Mouse (Mus musculus): ENCODE measurements around the gene Rrm2. TPM values are rescaled to one million over a fixed set of nuclear protein-coding genes. Genes with fewer than 3 reads are reported as not detected.

The Rrm2 gene
- polyA plus RNA-seq, 1 experiment from 2014 or later: 160 TPM

DNA sequence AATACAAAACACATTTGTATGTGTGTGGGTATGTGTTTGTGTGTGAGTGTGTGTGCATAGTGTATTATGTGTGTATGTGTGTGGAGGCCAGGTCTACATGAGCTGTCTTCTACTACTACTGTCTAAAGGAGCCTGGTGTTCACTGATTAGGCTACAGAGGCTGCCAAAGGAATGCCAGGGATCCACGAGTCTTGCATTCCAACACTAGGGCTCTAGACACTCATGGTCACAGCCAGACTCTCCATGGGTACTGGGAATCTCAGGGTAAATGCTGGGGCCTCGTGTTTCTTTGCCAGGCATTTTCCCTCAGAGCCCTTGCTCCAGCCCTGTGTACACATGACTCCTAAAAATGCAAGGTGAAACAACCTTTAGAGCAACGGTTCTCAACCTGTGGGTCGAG lies 45.6 kb downstream of the Rrm2 start:
- Histone ChIP-seq H3K4me1 (replicated peaks; ENCODE audit: control insufficient read depth, insufficient read depth, low read length) (peaks cover 5% of the 10 kb centered on the region; the same call in 1 of the 2 replicates), H3K9me3 (ENCODE audit: control insufficient read depth, low read length) (no peaks in the 10 kb centered on the region), H3K27ac (ENCODE audit: low read depth) (no peak overlapping the region), H3K4me2 (ENCODE audit: low read length) (no peak overlapping the region), H3K27me3 (replicated peaks; ENCODE audit: control insufficient read depth, insufficient read depth, low read length) (no peaks in the 10 kb centered on the region), H3K36me3 (ENCODE audit: control insufficient read depth, insufficient read depth, low read length) (no peaks in the 10 kb centered on the region), H3K9ac (ENCODE audit: low read length) (no peak overlapping the region), H3K4me3 (ENCODE audit: low read depth, low read length) (no peak overlapping the region)
- ATAC-seq (replicated peaks; ENCODE audit: low FRiP score, low TSS enrichment, low read depth) (no peak), DNase-seq (ENCODE audit: low spot score) (no peak)
- WGBS: 70% methylated on average over 4 of the region's 4 CpGs

DNA sequence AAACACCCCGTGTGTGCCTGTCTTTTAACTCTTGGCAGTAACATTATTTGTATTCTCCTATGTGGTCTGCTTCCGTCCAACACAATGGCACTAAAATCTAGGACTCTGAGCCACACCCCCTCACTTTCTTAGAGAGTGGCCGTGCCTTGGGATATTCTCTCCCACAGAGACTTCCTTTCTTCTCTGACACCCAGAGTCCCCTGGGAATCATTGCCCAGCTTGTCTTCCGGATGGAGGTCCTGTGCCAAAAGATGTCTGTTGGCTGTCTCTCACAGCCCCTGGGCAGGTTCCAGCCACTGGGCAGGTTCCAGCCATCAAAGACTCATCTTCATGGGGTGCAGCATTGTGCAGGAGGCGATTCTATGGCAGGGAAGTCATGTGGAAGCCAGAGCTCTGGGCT lies 46.7 kb downstream of the Rrm2 start:
- no peak for DNase-seq (ENCODE audit: low spot score)

DNA sequence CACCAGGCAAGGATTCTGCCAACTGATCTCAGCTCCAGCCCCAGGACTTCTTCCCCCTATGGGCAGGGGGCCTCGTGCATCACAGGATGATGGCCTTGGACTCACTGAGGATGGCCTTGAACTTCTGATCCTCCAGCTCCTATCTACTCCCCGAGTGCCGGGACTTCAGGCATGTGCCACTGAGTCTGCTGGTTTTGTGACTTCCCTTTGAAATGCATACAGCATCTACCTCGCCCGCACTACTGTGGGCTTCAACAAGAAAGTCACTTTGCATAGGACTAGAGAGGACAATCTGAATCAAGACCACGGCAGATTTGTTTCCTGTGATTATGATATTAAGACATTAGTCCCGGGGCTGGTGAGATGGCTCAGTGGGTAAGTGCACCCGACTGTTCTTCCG lies 47.4 kb downstream of the Rrm2 start:
- no peaks in the 10 kb centered on the region for H3K27me3 ChIP-seq (replicated peaks; ENCODE audit: control insufficient read depth, insufficient read depth, low read length)
- H3K27ac ChIP-seq (ENCODE audit: low read depth): no peak overlapping the region
- no peaks in the 10 kb centered on the region for H3K9me3 ChIP-seq (ENCODE audit: control insufficient read depth, low read length)
- H3K9ac ChIP-seq (ENCODE audit: low read length): no peak overlapping the region
- WGBS: 87% methylated on average over 9 of the region's 9 CpGs
- H3K4me3 ChIP-seq (ENCODE audit: low read depth, low read length): no peak overlapping the region
- ATAC-seq (replicated peaks; ENCODE audit: low FRiP score, low TSS enrichment, low read depth) (no peak; the same call in 1 of the 2 replicates), DNase-seq (ENCODE audit: low spot score) (no peak)
- H3K4me2 ChIP-seq (ENCODE audit: low read length): no peak overlapping the region
- H3K4me1 ChIP-seq (replicated peaks; ENCODE audit: control insufficient read depth, insufficient read depth, low read length): peaks cover 5% of the 10 kb centered on the region; the same call in 1 of the 2 replicates
- no peaks in the 10 kb centered on the region for H3K36me3 ChIP-seq (ENCODE audit: control insufficient read depth, insufficient read depth, low read length)

More for the DNA sequence above, 46.7 kb downstream of the Rrm2 start:
- H3K27ac ChIP-seq (ENCODE audit: low read depth): no peak overlapping the region
- H3K4me1 ChIP-seq (replicated peaks; ENCODE audit: control insufficient read depth, insufficient read depth, low read length): peaks cover 5% of the 10 kb centered on the region; the same call in 1 of the 2 replicates
- no peak overlapping the region for H3K4me3 ChIP-seq (ENCODE audit: low read depth, low read length)
- 64% methylated on average over 5 of the region's 5 CpGs for WGBS
- H3K4me2 ChIP-seq (ENCODE audit: low read length): no peak overlapping the region
- H3K9me3 ChIP-seq (ENCODE audit: control insufficient read depth, low read length): no peaks in the 10 kb centered on the region
- no peaks in the 10 kb centered on the region for H3K27me3 ChIP-seq (replicated peaks; ENCODE audit: control insufficient read depth, insufficient read depth, low read length)
- H3K9ac ChIP-seq (ENCODE audit: low read length): no peak overlapping the region
- ATAC-seq (replicated peaks; ENCODE audit: low FRiP score, low TSS enrichment, low read depth): no peak
- H3K36me3 ChIP-seq (ENCODE audit: control insufficient read depth, insufficient read depth, low read length): no peaks in the 10 kb centered on the region

DNA sequence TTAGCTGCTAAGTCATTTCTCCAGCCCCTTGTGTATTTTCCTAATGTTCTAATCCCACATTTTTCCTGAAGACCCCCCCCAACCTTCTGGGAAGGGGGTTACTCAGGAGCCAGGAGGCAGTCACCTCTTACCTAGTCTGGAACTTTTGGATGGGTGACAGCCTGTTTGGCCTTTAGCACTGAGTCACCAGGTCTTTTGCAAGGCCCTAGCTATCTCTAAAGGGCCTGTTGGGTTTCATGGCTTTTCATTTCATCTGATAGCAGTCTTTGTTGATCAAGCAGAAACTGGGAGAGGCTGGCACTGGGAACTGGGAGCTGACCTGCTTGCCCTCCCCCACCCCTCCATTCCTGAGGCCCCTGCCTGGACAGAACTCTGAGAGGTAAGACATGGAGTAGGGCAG lies 49.3 kb downstream of the Rrm2 start:
- ATAC-seq (replicated peaks; ENCODE audit: low FRiP score, low TSS enrichment, low read depth) (no peak), DNase-seq (ENCODE audit: low spot score) (no peak)
- Histone ChIP-seq H3K27me3 (replicated peaks; ENCODE audit: control insufficient read depth, insufficient read depth, low read length) (no peaks in the 10 kb centered on the region), H3K36me3 (ENCODE audit: control insufficient read depth, insufficient read depth, low read length) (no peaks in the 10 kb centered on the region), H3K9ac (ENCODE audit: low read length) (no peak overlapping the region), H3K9me3 (ENCODE audit: control insufficient read depth, low read length) (no peaks in the 10 kb centered on the region), H3K27ac (ENCODE audit: low read depth) (no peak overlapping the region), H3K4me1 (replicated peaks; ENCODE audit: control insufficient read depth, insufficient read depth, low read length) (peaks cover 11% of the 10 kb centered on the region; the same call in 1 of the 2 replicates), H3K4me3 (ENCODE audit: low read depth, low read length) (no peak overlapping the region), H3K4me2 (ENCODE audit: low read length) (no peak overlapping the region)

DNA sequence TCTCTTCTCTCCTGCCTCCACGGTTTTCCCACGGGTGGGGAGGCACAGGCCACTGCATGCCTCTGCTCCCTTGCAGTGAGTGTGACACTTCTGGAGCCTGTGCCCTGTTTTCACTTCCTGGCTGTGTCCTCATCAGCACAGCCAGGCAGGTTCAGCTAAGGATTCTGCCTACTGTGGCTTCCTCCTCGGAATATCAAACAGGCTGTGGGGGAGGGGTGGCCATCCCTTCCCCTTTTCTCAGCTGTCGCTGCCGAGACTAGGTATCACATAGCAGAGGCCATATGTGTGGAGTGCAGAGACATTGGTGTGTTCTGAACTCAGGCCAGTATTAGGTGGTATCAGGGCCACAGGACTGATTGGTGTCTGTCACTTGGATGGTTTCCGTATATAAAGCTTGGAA lies 50.3 kb downstream of the Rrm2 start:
- no peaks in the 10 kb centered on the region for H3K36me3 ChIP-seq (ENCODE audit: control insufficient read depth, insufficient read depth, low read length)
- ATAC-seq (replicated peaks; ENCODE audit: low FRiP score, low TSS enrichment, low read depth): no peak

DNA sequence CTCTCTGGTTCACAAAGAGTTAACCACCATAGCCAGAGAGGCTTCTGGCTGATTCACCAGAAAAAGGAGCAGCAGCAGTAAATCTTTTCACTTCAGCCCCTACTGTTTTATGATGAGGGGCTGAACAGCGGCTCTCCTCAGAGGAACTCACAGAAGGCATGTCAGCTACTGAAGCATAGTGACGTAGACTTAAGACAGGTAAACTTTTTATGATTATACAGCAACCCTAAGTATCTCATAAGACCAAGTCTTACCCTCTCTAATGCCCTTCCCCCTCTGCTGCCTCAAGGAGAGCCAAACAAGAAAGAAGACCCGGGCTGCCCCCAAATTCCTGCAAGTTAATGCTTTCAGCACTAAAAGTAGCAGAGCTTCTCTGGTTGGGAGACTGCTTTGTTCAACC lies 54.2 kb downstream of the Rrm2 start:
- H3K9me3 ChIP-seq (ENCODE audit: control insufficient read depth, low read length): no peaks in the 10 kb centered on the region
- 5% methylated on average over 3 of the region's 3 CpGs for WGBS
- H3K4me1 ChIP-seq (replicated peaks; ENCODE audit: control insufficient read depth, insufficient read depth, low read length): peaks cover 19% of the 10 kb centered on the region; the same call in 1 of the 2 replicates
- no peak overlapping the region for H3K27ac ChIP-seq (ENCODE audit: low read depth)
- no peak overlapping the region for H3K9ac ChIP-seq (ENCODE audit: low read length)
- peak overlapping the region; percentile 25 for H3K4me2 ChIP-seq (ENCODE audit: low read length)
- DNase-seq (ENCODE audit: low spot score) (no peak), ATAC-seq (replicated peaks; ENCODE audit: low FRiP score, low TSS enrichment, low read depth) (0 out of 2 replicates have a peak, but pooled peaks have one; percentile 32)
- H3K4me3 ChIP-seq (ENCODE audit: low read depth, low read length): no peak overlapping the region
- H3K27me3 ChIP-seq (replicated peaks; ENCODE audit: control insufficient read depth, insufficient read depth, low read length): no peaks in the 10 kb centered on the region
- H3K36me3 ChIP-seq (ENCODE audit: control insufficient read depth, insufficient read depth, low read length): no peaks in the 10 kb centered on the region

More for the DNA sequence above, 50.3 kb downstream of the Rrm2 start:
- DNase-seq (ENCODE audit: low spot score): no peak
- whole genome bisulfite sequencing: 20% methylated on average over 6 of the region's 6 CpGs
- peaks cover 19% of the 10 kb centered on the region; the same call in 1 of the 2 replicates for H3K4me1 ChIP-seq (replicated peaks; ENCODE audit: control insufficient read depth, insufficient read depth, low read length)
- H3K9ac ChIP-seq (ENCODE audit: low read length): no peak overlapping the region
- no peak overlapping the region for H3K27ac ChIP-seq (ENCODE audit: low read depth)
- no peaks in the 10 kb centered on the region for H3K9me3 ChIP-seq (ENCODE audit: control insufficient read depth, low read length)
- no peak overlapping the region for H3K4me2 ChIP-seq (ENCODE audit: low read length)
- no peaks in the 10 kb centered on the region for H3K27me3 ChIP-seq (replicated peaks; ENCODE audit: control insufficient read depth, insufficient read depth, low read length)
- H3K4me3 ChIP-seq (ENCODE audit: low read depth, low read length): no peak overlapping the region

Other genes with a start within 250 kb of the Rrm2 start
- 22.9 and 23.9 TPM in 2 replicates for gene Taf1b, start 209.9 kb upstream of the Rrm2 start, polyA plus RNA-seq (2014; fragmentation: Nextera tagmentation; extraction: Ambion mirVana)
- 0.87 and 1.2 TPM in 2 replicates for gene Grhl1, start 136.0 kb upstream of the Rrm2 start, polyA plus RNA-seq (2014; fragmentation: Nextera tagmentation; extraction: Ambion mirVana)
- 12.5 and 15.2 TPM in 2 replicates for gene Klf11, start 57.0 kb upstream of the Rrm2 start, polyA plus RNA-seq (2014; fragmentation: Nextera tagmentation; extraction: Ambion mirVana)
- 2.1 and 2.6 TPM in 2 replicates for gene Cys1, start 26.4 kb upstream of the Rrm2 start, polyA plus RNA-seq (2014; fragmentation: Nextera tagmentation; extraction: Ambion mirVana)
- gene Mboat2, start 122.6 kb downstream of the Rrm2 start, polyA plus RNA-seq (2014; fragmentation: Nextera tagmentation; extraction: Ambion mirVana): 31.6 and 37.7 TPM in 2 replicates